Mouse (Mus musculus): ENCODE data around the gene Lrrc8d.

Lrrc8d gene

GRCm38 (mm10) chr5:105793548-105793940, 93.8 kb downstream of the Lrrc8d start:
- in situ Hi-C loops (cut with MboI; ENCODE audit: low pct_unique_long_range_greater_than_20kb in 1 of 2, low sequenced_read_pairs in 2 of 2, unreplicated experiment in 1 of 2): no loop called here

GRCm38 (mm10) chr5:105798421-105798820, 98.7 kb downstream of the Lrrc8d start:
- in situ Hi-C loops (cut with MboI; ENCODE audit: low pct_unique_long_range_greater_than_20kb in 1 of 2, low sequenced_read_pairs in 2 of 2, unreplicated experiment in 1 of 2): no loop called here

GRCm38 (mm10) chr5:105799850-105800635, 100.3 kb downstream of the Lrrc8d start:
- in situ Hi-C loops (cut with MboI; ENCODE audit: low pct_unique_long_range_greater_than_20kb in 1 of 2, low sequenced_read_pairs in 2 of 2, unreplicated experiment in 1 of 2): no loop called here

- in situ Hi-C loops (cut with MboI; ENCODE audit: low pct_unique_long_range_greater_than_20kb in 1 of 2, low sequenced_read_pairs in 2 of 2, unreplicated experiment in 1 of 2): no loop called here
Measured at GRCm38 (mm10) chr5:105801031-105801529, 101.3 kb downstream of the Lrrc8d start.

- in situ Hi-C loops (cut with MboI; ENCODE audit: low pct_unique_long_range_greater_than_20kb in 1 of 2, low sequenced_read_pairs in 2 of 2, unreplicated experiment in 1 of 2): no loop called here
Measured at GRCm38 (mm10) chr5:105805955-105806354, 106.2 kb downstream of the Lrrc8d start.

- in situ Hi-C loops (cut with MboI; ENCODE audit: low pct_unique_long_range_greater_than_20kb in 1 of 2, low sequenced_read_pairs in 2 of 2, unreplicated experiment in 1 of 2): no loop called here
Measured at GRCm38 (mm10) chr5:105807461-105807860, 107.7 kb downstream of the Lrrc8d start.

GRCm38 (mm10) chr5:105809056-105809455, 109.3 kb downstream of the Lrrc8d start:
- in situ Hi-C loops (cut with MboI; ENCODE audit: low pct_unique_long_range_greater_than_20kb in 1 of 2, low sequenced_read_pairs in 2 of 2, unreplicated experiment in 1 of 2): no loop called here

- in situ Hi-C loops (cut with MboI; ENCODE audit: low pct_unique_long_range_greater_than_20kb in 1 of 2, low sequenced_read_pairs in 2 of 2, unreplicated experiment in 1 of 2): no loop called here
Measured at GRCm38 (mm10) chr5:105813036-105813435, 113.3 kb downstream of the Lrrc8d start.

GRCm38 (mm10) chr5:105813974-105814373, 114.2 kb downstream of the Lrrc8d start:
- in situ Hi-C loops (cut with MboI; ENCODE audit: low pct_unique_long_range_greater_than_20kb in 1 of 2, low sequenced_read_pairs in 2 of 2, unreplicated experiment in 1 of 2): no loop called here

- in situ Hi-C loops (cut with MboI; ENCODE audit: low pct_unique_long_range_greater_than_20kb in 1 of 2, low sequenced_read_pairs in 2 of 2, unreplicated experiment in 1 of 2): no loop called here
Measured at GRCm38 (mm10) chr5:105816118-105816517, 116.3 kb downstream of the Lrrc8d start.

GRCm38 (mm10) chr5:105817248-105817976, 117.6 kb downstream of the Lrrc8d start:
- in situ Hi-C loops (cut with MboI; ENCODE audit: low pct_unique_long_range_greater_than_20kb in 1 of 2, low sequenced_read_pairs in 2 of 2, unreplicated experiment in 1 of 2): no loop called here

GRCm38 (mm10) chr5:105818411-105818810, 118.6 kb downstream of the Lrrc8d start:
- in situ Hi-C loops (cut with MboI; ENCODE audit: low pct_unique_long_range_greater_than_20kb in 1 of 2, low sequenced_read_pairs in 2 of 2, unreplicated experiment in 1 of 2): no loop called here

- in situ Hi-C loops (cut with MboI; ENCODE audit: low pct_unique_long_range_greater_than_20kb in 1 of 2, low sequenced_read_pairs in 2 of 2, unreplicated experiment in 1 of 2): no loop called here
Measured at GRCm38 (mm10) chr5:105821390-105821789, 121.6 kb downstream of the Lrrc8d start.

GRCm38 (mm10) chr5:105822521-105823498, 123.0 kb downstream of the Lrrc8d start:
- in situ Hi-C loops (cut with MboI; ENCODE audit: low pct_unique_long_range_greater_than_20kb in 1 of 2, low sequenced_read_pairs in 2 of 2, unreplicated experiment in 1 of 2): no loop called here

GRCm38 (mm10) chr5:105824282-105824681, 124.5 kb downstream of the Lrrc8d start:
- in situ Hi-C loops (cut with MboI; ENCODE audit: low pct_unique_long_range_greater_than_20kb in 1 of 2, low sequenced_read_pairs in 2 of 2, unreplicated experiment in 1 of 2): no loop called here

- in situ Hi-C loops (cut with MboI; ENCODE audit: low pct_unique_long_range_greater_than_20kb in 1 of 2, low sequenced_read_pairs in 2 of 2, unreplicated experiment in 1 of 2): no loop called here
Measured at GRCm38 (mm10) chr5:105824827-105825226, 125.1 kb downstream of the Lrrc8d start.

- in situ Hi-C loops (cut with MboI; ENCODE audit: low pct_unique_long_range_greater_than_20kb in 1 of 2, low sequenced_read_pairs in 2 of 2, unreplicated experiment in 1 of 2): no loop called here
Measured at GRCm38 (mm10) chr5:105826916-105827510, 127.2 kb downstream of the Lrrc8d start.

- in situ Hi-C loops (cut with MboI; ENCODE audit: low pct_unique_long_range_greater_than_20kb in 1 of 2, low sequenced_read_pairs in 2 of 2, unreplicated experiment in 1 of 2): no loop called here
Measured at GRCm38 (mm10) chr5:105828050-105828449, 128.3 kb downstream of the Lrrc8d start.
